Mouse (Mus musculus) thymus, adult 2 months (tissue): ENCODE results near the gene Fgfr1op2.

Experiments used
- CTCF ChIP-seq: fragments of 200-500 bp; IDR thresholded peaks from 2 replicates; pipeline ENCODE4 v1.5.1; 2012; ENCODE audit warnings: mild to moderate bottlenecking, control low read depth, low read length, moderate library complexity, borderline replicate concordance; ENCODE audit not compliant: control insufficient read depth, poor library complexity, insufficient read depth; ENCODE audit errors: extremely low read depth
- POLR2A ChIP-seq: fragments of 200-500 bp; IDR thresholded peaks from 2 replicates; pipeline ENCODE4 v1.6.1; 2012; ENCODE audit warnings: mild to moderate bottlenecking, low read length, control low read depth, moderate library complexity; ENCODE audit not compliant: control insufficient read depth, poor library complexity, insufficient read depth; ENCODE audit errors: extremely low read depth

- no peak for TF ChIP-seq POLR2A
- TF ChIP-seq CTCF = no peak
Observed at GRCm38 (mm10) chr6:146634759-146635606, 58.0 kb downstream of the Fgfr1op2 start.
